Mouse (Mus musculus) kidney, embryonic 14.5 days (tissue): ENCODE results near the gene Spon1. TPM values are rescaled to one million over a fixed set of nuclear protein-coding genes. Genes with fewer than 3 reads are reported as not detected.

Experiments
- ATAC-seq: fragments of 200-750 bp; cut with Nextera tagmentation; 2 replicates; pipeline ENCODE4 v1.8.0; 2017; ENCODE audit warnings: moderate number of reproducible peaks, mild to moderate bottlenecking, moderate TSS enrichment, moderate library complexity; ENCODE audit not compliant: low FRiP score, low TSS enrichment
- H3K27ac ChIP-seq: fragments of 300-500 bp; sonication (generic); 2 replicates; pipeline ENCODE4 v1.5.1; 2014; ENCODE audit warnings: low read depth, mild to moderate bottlenecking, low read length, moderate library complexity, mixed read lengths
- H3K27me3 ChIP-seq: fragments of 300-500 bp; sonication (generic); 2 replicates; pipeline ENCODE4 v1.6.1; 2014; ENCODE audit warnings: mild to moderate bottlenecking, low read length; ENCODE audit not compliant: control insufficient read depth, insufficient read depth
- H3K36me3 ChIP-seq: fragments of 300-500 bp; sonication (generic); 2 replicates; pipeline ENCODE4 v1.6.1; 2014; ENCODE audit warnings: low read length, mixed read lengths; ENCODE audit not compliant: control insufficient read depth, insufficient read depth
- H3K4me1 ChIP-seq: fragments of 300-500 bp; sonication (generic); 2 replicates; pipeline ENCODE4 v1.6.1; 2014; ENCODE audit warnings: low read length, mixed read lengths; ENCODE audit not compliant: control insufficient read depth, insufficient read depth
- H3K4me2 ChIP-seq: fragments of 300-500 bp; sonication (generic); replicated peaks from 2 replicates; pipeline ENCODE4 v1.6.1; 2014; ENCODE audit warnings: low read depth, mild to moderate bottlenecking, low read length
- H3K4me3 ChIP-seq: fragments of 300-500 bp; sonication (generic); 2 replicates; pipeline ENCODE4 v1.5.1; 2014; ENCODE audit warnings: mild to moderate bottlenecking, low read length
- H3K9ac ChIP-seq: fragments of 300-500 bp; sonication (generic); 2 replicates; pipeline ENCODE4 v1.6.1; 2014; ENCODE audit warnings: low read depth, mild to moderate bottlenecking, low read length, moderate library complexity
- H3K9me3 ChIP-seq: fragments of 300-500 bp; sonication (generic); 2 replicates; pipeline ENCODE4 v1.6.1; 2016; ENCODE audit warnings: low read length; ENCODE audit not compliant: control insufficient read depth
- WGBS: fragments of 180-500 bp; shearing (Covaris S2); extraction: QIAGEN DNeasy Blood & Tissue Kit; methylation state at CpG from one replicate; pipeline ENCODE4 v1.1.7; 2014; 5-methylcytosine and 5-hydroxymethylcytosine counted together
- polyA plus RNA-seq: library from polyadenylated mRNA; unstranded; fragments of >200 nt; fragmentation: Nextera tagmentation; extraction: Ambion mirVana; gene quantifications from 2 replicates; pipeline ENCODE4 v1.2.1, GENCODE M21; 2014

Spon1 gene
- polyA plus RNA-seq, 1 experiment from 2014 or later, result 8.5 TPM

DNA sequence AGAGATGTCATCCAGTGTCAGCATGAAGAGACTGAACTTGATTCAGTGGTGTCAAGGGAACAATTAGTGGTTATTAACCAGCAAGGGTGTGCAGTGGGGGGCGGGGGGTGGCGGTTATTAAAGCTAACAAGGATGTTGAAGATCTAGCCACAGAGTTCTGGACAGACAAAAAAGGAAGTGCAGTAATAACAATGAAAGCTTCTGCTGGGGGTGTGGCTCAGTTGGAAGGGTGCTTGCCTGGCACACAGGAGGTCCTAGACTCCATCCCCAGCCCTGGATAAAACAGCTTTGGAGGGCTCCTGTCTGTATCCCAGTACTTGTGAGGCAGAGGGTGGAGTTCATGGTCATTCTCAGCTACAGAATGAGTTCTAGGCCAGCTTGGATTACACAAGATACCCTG lies 77.4 kb downstream of the Spon1 start:
- 74% methylated on average over 2 of the region's 2 CpGs for WGBS
- Histone ChIP-seq H3K36me3 (no peaks in the 10 kb centered on the region), H3K9me3 (no peaks in the 10 kb centered on the region), H3K4me2 (no peak overlapping the region), H3K4me1 (no peaks in the 10 kb centered on the region), H3K27me3 (no peaks in the 10 kb centered on the region), H3K27ac (no peak overlapping the region), H3K9ac (no peak overlapping the region), H3K4me3 (no peak overlapping the region)
- no peak for ATAC-seq

DNA sequence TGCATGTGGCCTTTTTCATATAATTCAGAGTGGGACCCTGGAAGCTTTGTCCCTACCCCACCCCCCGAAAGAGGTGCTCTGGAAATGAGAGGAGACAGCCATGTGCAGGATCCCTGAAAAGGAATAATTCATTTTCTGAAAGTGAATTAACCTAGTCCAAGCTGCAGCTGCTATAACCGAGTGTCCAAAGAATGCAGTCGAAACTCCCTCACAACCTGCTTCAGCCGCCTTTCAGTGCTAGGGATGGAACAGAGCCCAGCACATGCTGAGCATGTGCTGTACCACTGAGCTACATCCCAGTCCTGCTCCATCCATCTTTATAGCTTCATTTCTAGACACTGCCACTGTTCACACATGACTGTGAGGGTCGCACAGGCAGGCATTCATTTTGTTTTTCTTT lies 79.4 kb downstream of the Spon1 start:
- H3K4me3 ChIP-seq, result no peak overlapping the region
- 75% methylated on average over 5 of the region's 5 CpGs for WGBS
- no peak overlapping the region for H3K9ac ChIP-seq
- no peaks in the 10 kb centered on the region for H3K36me3 ChIP-seq
- no peaks in the 10 kb centered on the region for H3K4me1 ChIP-seq
- no peaks in the 10 kb centered on the region for H3K27me3 ChIP-seq
- no peaks in the 10 kb centered on the region for H3K9me3 ChIP-seq
- H3K4me2 ChIP-seq, result no peak overlapping the region
- no peak for ATAC-seq
- H3K27ac ChIP-seq, result no peak overlapping the region

DNA sequence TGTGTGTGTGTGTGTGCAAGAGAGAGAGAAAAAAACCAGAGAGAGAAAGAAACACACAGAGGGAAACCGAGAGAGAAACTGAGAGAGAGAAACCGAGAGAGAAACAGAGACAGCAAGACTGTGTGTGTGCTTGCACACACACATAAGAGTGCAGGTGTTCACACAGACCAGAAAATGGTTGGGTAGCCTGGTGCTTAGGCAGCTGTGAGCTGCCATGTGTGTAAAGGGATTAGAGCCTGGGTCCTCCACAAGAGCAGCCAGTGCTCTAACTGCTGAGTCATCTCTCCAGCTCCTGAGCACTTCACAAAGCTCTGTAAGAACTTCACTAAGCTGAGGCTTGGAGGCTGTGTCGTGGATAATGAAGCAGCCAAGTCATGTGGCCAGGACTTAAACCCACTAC lies 80.8 kb downstream of the Spon1 start:
- Histone ChIP-seq H3K4me2 (no peak overlapping the region), H3K27me3 (no peaks in the 10 kb centered on the region), H3K9ac (no peak overlapping the region), H3K4me1 (no peaks in the 10 kb centered on the region), H3K27ac (no peak overlapping the region), H3K36me3 (no peaks in the 10 kb centered on the region), H3K4me3 (no peak overlapping the region), H3K9me3 (no peaks in the 10 kb centered on the region)
- WGBS, result 71% methylated on average over 3 of the region's 3 CpGs
- ATAC-seq, result no peak

DNA sequence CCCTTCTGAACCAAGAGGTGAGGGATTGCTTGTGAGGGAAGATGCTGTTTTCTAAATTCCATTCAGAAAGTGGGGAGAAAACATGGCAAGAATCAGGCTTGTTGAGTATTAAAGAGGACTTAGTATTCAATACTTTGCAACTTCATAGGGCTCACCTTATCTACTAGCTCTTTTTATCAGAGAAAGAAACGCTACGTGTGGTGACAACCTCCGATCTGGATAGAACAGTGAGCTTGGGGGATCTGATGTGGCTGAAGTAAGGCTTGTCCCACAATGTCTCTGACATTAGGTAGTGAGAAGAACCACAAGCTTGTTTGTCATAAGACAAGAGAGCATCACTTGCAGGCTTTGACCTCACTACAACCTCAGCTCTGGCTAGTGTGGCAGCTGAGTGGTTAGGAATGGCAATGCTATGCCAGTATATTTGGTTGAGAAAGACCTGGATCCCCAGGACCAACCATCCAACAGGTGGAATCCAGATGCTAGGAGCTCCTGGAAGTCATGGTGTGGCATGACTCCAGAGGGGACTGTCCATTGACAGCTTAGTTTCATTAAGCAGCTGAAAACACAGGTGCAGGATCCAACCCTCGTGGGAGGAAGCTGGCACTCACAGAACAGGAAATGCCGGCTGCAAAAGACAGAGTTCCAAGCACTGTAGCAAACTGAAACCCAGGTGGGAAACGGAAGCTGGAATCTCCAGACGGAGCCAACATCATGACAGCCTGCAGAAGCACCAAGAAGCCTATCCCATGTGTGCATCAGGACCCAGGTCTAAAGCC lies 81.4 kb downstream of the Spon1 start:
- no peak for ATAC-seq
- H3K36me3 ChIP-seq, result no peaks in the 10 kb centered on the region
- no peaks in the 10 kb centered on the region for H3K4me1 ChIP-seq
- no peak overlapping the region for H3K9ac ChIP-seq
- H3K27ac ChIP-seq, result no peak overlapping the region
- no peak overlapping the region for H3K4me2 ChIP-seq
- H3K27me3 ChIP-seq, result no peaks in the 10 kb centered on the region
- H3K4me3 ChIP-seq, result no peak overlapping the region
- H3K9me3 ChIP-seq, result no peaks in the 10 kb centered on the region
- 69% methylated on average over 7 of the region's 7 CpGs for WGBS

DNA sequence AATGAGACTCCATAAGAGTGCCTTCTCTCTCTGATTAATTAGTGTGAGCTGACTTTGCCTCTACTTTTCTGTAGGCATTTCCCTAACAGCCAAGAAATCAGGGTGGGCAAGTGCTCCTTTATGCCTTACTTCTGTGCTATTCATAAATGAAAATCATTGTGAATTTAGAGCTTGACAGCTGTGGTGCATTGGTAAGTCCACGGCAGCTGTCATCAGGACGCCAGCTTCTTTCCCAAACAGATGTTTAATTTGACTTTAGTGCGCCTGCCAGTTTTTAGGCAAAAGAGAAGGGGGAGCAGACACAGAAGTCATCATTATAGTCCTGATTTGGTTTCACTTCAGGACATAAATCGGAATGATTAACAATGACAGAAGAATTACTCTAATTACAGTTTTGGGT lies 84.6 kb downstream of the Spon1 start:
- Histone ChIP-seq H3K4me1 (no peaks in the 10 kb centered on the region), H3K27ac (no peak overlapping the region), H3K36me3 (no peaks in the 10 kb centered on the region), H3K4me3 (no peak overlapping the region), H3K9ac (no peak overlapping the region), H3K9me3 (no peaks in the 10 kb centered on the region), H3K27me3 (no peaks in the 10 kb centered on the region), H3K4me2 (no peak overlapping the region)
- WGBS, result 34% methylated on average over 4 of the region's 4 CpGs
- no peak for ATAC-seq

DNA sequence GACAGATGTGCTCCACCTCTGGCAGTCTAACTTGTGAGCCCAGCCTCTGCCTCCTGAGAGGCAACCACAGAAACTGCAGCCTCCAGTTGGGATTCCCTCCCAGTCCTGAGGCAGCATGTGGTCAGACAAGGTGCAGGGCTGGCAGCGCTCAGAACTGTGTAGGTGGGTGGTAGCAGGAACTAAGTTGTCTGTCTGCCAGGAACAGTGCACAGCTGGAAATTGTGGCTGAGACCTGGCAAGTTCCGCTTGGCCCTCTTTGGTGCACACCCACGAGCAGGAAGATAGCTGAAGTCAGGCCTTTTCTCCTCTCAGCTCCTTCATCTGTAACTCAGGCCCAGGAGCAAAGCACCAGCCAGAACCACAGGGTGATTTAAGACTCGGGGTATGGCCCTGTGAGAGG lies 89.6 kb downstream of the Spon1 start:
- Histone ChIP-seq H3K9me3 (no peaks in the 10 kb centered on the region), H3K4me3 (no peak overlapping the region), H3K4me2 (no peak overlapping the region), H3K4me1 (no peaks in the 10 kb centered on the region), H3K36me3 (no peaks in the 10 kb centered on the region), H3K9ac (no peak overlapping the region), H3K27me3 (no peaks in the 10 kb centered on the region), H3K27ac (no peak overlapping the region)
- WGBS, result 77% methylated on average over 4 of the region's 4 CpGs
- ATAC-seq, result no peak

DNA sequence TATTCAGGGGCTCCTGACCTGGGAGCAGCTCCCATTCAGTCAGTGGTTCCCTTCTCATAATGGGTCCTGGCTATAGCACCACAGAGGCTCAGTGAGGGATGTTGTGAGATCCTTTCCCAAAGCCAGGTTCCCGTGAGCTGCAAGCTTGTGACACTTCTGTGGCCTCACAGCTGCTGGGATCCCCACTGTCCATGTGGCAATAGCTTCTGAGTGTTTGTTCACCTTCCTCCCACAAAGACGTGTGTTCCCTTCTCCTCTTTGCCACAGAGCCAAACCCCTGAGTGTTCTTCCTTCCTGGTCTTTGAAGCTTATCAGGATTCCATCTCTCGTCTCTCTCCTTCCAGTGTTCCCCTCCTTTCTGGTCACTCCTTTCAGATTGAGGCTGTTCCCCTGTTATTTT lies 90.3 kb downstream of the Spon1 start:
- H3K27ac ChIP-seq, result no peak overlapping the region
- H3K4me2 ChIP-seq, result no peak overlapping the region
- ATAC-seq, result no peak
- H3K36me3 ChIP-seq, result no peaks in the 10 kb centered on the region
- 57% methylated on average over 3 of the region's 3 CpGs for WGBS
- no peak overlapping the region for H3K9ac ChIP-seq
- H3K4me3 ChIP-seq, result no peak overlapping the region
- no peaks in the 10 kb centered on the region for H3K27me3 ChIP-seq
- no peaks in the 10 kb centered on the region for H3K4me1 ChIP-seq
- no peaks in the 10 kb centered on the region for H3K9me3 ChIP-seq

DNA sequence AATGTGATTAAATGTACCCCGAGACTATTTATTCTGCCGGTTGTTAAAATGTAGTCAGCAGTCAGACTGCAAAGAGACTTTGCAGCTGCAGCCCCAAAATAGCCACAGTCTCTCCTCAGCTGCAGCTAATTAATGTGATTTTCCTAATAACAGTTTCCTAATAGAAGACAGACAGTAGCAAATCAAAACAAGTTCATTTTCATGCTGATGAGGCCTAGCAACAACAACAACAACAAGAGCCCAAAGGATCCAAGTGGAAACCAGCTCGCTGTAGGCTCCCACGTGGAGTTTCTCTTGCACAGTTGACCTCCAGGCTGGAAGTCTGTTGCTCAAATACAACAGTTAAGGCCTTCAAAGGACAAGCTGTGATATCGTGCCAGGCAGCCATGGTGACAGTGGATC lies 93.7 kb downstream of the Spon1 start:
- H3K4me1 ChIP-seq, result no peaks in the 10 kb centered on the region
- H3K9me3 ChIP-seq, result no peaks in the 10 kb centered on the region
- no peak overlapping the region for H3K4me3 ChIP-seq
- no peak for ATAC-seq
- no peaks in the 10 kb centered on the region for H3K27me3 ChIP-seq
- no peak overlapping the region for H3K4me2 ChIP-seq
- no peak overlapping the region for H3K27ac ChIP-seq
- H3K9ac ChIP-seq, result no peak overlapping the region
- no peaks in the 10 kb centered on the region for H3K36me3 ChIP-seq
- 58% methylated on average over 5 of the region's 5 CpGs for WGBS

DNA sequence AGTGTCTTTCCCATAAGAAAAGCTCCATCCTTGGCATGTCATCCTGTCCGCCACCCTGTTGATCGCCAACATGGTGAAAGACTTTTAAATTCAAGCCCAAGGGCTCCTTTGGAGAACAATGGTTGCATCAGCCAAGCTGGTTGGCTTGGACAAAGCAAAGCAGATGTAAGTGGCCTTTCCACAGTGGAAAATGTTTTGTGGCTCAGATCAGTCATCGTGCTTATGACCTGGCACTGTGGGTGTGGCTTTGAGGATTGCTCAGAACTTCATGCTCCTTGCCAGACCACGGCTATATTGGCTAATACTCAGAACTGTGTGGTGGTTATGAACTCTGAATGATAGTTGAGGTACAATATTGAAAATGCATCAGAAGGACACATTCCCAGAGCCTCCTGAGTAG lies 96.2 kb downstream of the Spon1 start:
- 88% methylated on average over 4 of the region's 4 CpGs for WGBS
- H3K4me2 ChIP-seq, result no peak overlapping the region
- no peaks in the 10 kb centered on the region for H3K36me3 ChIP-seq
- H3K4me3 ChIP-seq, result no peak overlapping the region
- no peaks in the 10 kb centered on the region for H3K9me3 ChIP-seq
- H3K27ac ChIP-seq, result no peak overlapping the region
- no peaks in the 10 kb centered on the region for H3K27me3 ChIP-seq
- no peak for ATAC-seq
- H3K4me1 ChIP-seq, result no peaks in the 10 kb centered on the region
- no peak overlapping the region for H3K9ac ChIP-seq
